Mouse (Mus musculus): ENCODE results near the gene Znrf4.

DNA sequence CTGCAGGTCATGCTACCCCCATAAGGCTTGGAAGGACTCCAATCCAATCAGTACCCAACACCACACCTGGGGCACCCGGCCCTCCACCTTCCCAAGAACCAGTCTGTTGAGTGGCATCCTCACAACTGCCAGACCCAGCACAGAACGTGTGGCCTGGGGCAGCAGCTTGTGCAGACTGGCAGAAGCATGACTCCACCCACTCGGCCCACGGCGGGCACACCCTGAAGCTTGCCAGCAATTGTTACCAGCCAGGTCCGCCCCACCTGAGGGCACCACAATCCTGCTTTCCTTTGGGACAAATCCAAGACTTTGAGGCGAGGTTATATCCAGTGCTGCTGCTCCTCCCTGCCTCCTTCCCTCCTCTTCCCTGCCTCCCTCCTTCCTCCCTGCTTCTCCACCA is 47.4 kb downstream of the Znrf4 start:
- TF ChIP-seq CTCF (IDR thresholded peaks at IDR 0.05; ENCODE audit: low read depth, low read length) (no peak), EP300 (IDR thresholded peaks at IDR 0.05; ENCODE audit: insufficient read depth, low read depth, low read length) (no peak), POLR2A (IDR thresholded peaks at IDR 0.05; ENCODE audit: insufficient read depth, low read length) (no peak)
